Mouse (Mus musculus) kidney, adult 18-20 months (tissue): Measurements from ENCODE around the gene Map2k7.
"Not testable (repeated sequence)": the region's sequence is repeated elsewhere in the genome, so short reads cannot be mapped to it uniquely, and the experiment has no call there.

ENCODE experiments used
- DNase-seq: peaks from one replicate; pipeline ENCODE4 v3.0.0; 2021

Map2k7 gene

DNA sequence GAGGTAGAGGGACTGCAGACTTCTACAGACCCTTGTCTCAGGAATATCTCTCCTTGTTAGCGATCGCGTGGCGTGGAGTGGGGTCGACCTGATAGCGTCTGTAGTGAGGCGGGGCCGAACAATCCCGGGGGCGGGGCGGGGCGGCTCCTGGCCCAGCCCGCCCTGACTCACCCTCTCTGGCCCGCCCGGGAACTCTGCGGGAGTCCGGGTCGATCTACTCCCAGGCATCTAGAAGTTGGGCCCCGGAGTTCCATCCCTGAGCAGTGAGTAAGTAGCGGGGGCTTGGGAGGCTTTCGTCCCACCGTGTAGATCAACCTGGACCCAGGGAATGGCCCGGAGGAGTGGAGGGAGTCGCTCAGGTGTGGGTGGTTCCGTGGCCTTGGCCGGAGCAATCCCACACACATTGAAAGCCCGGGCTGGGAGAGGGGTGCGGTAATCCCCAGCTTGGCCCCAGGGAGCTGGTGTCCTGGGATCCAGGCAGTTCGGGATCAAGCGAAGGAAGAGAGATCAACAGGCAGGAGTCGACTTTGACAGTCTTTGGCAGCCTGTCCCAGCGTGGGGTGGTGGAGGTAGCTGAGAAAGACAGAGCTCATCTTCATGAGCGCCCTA lies 11.7 kb upstream of the Map2k7 start, which contains the start of gene Lrrc8e:
Lrrc8e (plus strand) TSS at position 89 of the 609 bp plus-strand sequence.
- DNase-seq: no peak

GRCm38 (mm10) chr8:4227919-4228318 lies 10.6 kb upstream of the Map2k7 start:
- no peak for DNase-seq

DNA sequence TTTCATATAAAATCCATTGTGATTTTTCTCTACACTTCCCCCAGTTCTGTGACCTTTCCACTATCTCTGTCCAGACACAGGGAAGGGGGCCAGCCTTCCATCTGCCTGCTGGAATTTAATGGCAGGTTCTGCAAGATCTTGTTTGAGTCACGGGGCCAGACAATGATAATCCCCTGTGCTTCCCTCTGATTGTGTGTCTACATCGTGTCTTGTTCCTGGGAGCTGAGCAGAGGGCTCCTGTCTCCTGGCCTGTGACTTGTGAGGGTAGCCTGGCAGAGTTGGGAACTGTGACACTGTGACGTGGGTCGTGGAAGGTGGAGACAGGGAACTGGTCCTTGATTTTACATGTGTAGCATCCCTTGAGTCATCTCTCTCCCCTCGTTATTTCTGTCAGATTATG lies 8.8 kb upstream of the Map2k7 start:
- DNase-seq: no peak

DNA sequence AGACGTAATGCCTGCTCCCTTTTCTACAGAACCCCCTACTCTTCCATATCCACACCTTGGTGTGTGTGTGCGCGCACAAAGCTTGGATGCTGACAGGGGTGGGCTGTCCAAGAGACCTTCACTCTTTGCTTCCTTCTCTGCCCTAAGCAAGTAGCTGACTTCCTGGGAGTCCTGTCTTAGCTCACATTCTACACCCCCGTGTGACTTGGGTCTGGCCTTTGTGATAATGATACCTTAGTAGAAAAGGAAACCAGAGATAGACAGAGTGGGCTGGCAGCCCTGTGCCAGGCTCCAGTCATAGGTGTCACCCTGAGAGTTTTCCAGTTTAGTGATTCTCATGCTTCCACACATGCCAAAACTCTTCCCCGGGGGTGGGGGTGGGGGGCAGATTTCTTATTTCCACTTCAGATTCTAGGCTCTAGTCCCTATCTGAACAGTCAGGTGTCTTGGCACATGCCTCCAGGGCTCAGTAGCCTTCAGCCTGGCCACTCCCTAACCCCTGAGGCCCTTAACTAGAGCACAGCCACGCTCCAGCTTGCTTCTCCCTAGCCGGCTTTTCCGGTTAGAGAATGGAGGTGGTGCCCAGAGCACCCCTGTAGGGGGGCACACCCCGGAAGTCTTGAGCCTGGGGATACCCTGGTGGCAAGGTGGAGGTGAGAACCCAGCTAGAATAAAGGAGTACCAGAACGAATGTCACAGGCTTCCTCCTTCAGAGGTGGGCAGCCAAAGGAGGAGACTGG lies 7.8 kb upstream of the Map2k7 start:
- no peak for DNase-seq

- DNase-seq: no peak
Observed at GRCm38 (mm10) chr8:4237814-4238433, 616 bp upstream of the Map2k7 start.

GRCm38 (mm10) chr8:4239193-4239890 lies 802 bp downstream of the Map2k7 start:
- DNase-seq: no peak

DNA sequence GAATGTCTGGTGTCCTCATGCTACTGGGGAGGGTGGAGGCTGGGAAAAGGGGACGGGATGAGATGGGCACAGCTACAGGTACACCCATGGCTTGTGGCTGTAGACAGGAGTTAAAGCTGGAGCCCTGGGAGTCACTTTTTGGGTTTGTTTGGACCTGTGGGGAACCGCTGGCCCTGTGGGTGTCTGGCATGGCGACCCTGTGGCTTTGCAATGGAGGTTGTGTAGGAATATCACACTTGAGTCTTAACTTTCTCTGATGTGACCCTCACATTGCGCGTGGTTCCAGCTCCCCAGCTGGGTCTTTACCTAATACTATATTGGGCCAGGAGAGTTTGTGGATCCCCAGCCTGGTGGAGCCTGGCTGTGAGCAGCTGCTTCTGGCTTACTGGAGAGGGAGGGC lies 6.5 kb downstream of the Map2k7 start:
- DNase-seq: no peak

DNA sequence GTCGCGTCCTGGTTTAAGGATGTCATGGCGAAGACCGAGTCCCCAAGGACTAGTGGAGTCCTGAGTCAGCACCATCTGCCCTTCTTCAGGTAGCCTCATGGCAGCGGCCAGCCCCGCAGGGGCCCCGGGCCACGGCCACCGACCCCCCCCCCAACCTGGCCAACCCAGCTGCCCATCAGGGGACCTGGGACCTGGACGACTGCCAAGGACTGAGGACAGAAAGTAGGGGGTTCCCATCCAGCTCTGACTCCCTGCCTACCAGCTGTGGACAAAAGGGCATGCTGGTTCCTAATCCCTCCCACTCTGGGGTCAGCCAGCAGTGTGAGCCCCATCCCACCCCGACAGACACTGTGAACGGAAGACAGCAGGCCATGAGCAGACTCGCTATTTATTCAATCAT lies 7.2 kb downstream of the Map2k7 start:
- DNase-seq: no peak

DNA sequence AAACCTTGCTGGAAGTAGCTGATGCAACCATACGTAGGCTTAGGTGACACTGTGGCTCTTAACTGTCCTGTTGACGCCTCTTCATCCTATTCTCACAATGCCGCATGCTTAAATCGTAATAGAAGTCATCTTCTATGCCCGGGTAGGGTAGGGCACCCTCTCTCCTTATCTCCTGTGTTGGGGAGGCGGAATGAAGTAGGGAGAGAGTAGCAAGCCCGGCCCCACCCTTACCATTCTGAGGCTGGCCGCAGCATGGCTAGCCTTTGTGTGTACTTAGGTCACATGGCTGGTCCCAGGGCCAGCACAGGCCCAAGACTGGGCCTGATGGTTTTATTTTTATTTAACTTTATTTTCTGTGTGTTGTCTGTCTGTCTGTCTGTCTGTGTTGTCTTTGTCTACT lies 8.7 kb downstream of the Map2k7 start:
- DNase-seq: no peak

- DNase-seq: no peak
Observed at GRCm38 (mm10) chr8:4247951-4248540, 9.5 kb downstream of the Map2k7 start, which contains the start of gene Tgfbr3l. Tgfbr3l (plus strand) TSS chr8:4248214.

- no peak for DNase-seq
Observed at GRCm38 (mm10) chr8:4249213-4249612, 10.7 kb downstream of the Map2k7 start.

GRCm38 (mm10) chr8:4250306-4250970 lies 11.9 kb downstream of the Map2k7 start:
- peak; percentile 83 for DNase-seq

GRCm38 (mm10) chr8:4252116-4252760 lies 13.7 kb downstream of the Map2k7 start:
- no peak for DNase-seq

DNA sequence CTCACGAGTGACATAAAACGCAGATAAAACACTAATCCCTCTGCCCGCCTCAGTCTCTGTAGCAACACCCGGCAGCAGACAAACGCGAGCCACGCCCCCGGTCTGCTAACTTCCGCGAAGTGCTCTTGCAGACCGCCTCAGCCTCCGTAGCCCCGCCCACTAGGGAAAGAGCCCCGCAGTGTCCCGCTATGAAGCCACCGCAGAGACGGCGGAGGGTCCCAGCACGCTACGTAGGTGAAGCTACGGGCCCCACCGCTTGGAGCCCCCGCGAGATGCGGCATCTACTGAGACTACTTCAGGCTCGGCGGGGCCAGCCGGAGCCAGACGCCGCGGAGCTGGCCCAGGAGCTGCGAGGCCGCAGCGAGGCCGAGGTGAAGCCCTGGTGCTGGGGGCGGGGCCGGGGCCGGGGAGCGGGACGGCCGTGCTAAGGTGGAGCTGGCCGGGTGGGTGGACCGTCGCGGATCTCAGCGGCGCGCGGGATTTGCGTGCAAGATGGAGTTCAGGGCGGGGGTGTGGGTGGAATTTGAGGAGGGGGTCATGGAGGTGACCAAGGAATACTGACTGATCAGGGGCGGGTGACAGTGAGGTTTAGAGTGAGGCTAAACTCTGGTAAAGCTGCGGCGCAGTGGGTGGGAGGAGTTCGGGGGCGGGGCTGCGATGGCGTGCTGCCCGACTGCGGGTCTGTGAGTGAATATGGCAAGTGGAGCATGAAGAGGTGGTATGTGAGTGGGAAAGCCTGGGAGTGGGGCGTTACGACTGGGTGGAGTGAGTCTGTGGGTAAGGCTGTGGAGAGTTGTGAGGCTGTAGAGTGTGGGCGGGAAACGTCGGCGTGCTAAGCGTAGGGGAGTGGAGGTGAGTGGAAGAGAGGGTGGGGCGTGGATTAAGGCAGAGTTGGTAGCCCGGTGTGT lies 14.6 kb downstream of the Map2k7 start, which contains the start of gene Snapc2:
Snapc2 (plus strand) TSS at position 147 of the 908 bp plus-strand sequence.
- DNase-seq: peak; percentile 99

DNA sequence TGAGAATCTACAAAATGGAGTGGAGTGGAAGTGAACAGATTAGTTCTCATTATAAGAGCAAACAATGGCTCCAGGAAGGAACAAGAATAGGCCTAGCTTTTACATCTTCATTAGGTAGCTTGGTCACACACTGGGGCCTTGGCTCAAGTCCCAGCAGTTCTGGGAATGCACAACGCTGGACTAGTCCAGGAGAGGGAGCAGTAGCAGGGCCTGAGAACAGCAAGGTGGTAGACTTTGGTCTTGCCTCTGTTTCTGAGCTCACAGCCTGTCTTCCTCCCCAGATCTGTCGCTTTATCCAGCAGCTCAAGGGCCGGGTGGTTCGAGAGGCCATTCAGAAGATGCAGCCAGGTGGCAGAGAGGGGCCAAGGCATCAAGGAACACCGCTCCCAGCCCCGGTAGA lies 15.5 kb downstream of the Map2k7 start:
- DNase-seq: peak; percentile 78

GRCm38 (mm10) chr8:4255471-4255870 lies 16.9 kb downstream of the Map2k7 start:
- DNase-seq: not testable (repeated sequence)

DNA sequence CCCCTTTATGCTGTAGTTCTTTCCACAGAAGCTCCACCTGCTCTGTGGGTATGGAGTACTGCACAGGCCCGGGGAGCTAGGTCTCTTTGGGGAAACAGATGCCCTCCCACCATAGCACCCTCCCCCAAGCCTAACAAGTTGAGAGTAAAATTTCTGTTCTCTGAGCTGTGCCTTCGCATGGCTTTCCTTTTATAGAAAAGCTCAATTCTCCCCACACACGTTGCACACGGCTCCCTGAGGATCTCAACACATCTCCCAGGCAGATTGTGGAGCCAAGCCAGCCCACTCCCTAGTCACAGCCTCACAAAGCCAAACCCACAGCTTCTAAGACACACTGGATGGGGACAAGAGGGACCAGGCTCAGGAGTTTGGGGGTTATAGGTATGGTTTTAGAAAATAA lies 18.4 kb downstream of the Map2k7 start:
- no peak for DNase-seq

GRCm38 (mm10) chr8:4257350-4257749 lies 18.8 kb downstream of the Map2k7 start:
- no peak for DNase-seq

GRCm38 (mm10) chr8:4258233-4258632 lies 19.7 kb downstream of the Map2k7 start:
- DNase-seq: peak; percentile 60

DNA sequence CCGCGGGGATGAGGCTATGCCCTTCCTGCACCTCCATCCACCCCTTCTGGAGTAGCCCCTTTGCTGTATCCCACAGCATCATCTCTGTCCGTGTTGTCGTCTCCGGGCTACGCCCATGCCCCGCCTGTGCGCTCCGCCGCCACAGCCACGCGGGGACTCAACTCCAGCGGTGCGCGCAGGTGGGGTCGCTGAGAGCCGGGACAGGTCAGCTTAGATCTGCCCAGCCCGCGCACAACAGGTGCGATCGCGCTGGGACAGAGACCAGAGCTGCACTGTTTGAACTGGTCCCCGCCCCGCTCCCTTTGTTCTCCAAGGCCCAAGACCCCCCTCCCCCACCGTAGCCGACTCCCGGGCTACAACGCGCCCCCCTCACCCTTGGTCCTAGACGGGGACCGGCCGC lies 20.1 kb downstream of the Map2k7 start:
- DNase-seq: no peak
